Comparison of ENCODE assay signal across 14 mouse cellular contexts in genomic region chr2:158373061-158373460, GRCm38 (mm10). TPM values are rescaled to one million over a fixed set of nuclear protein-coding genes. Genes with fewer than 3 reads are reported as not detected.
DNase-seq lines count a peak whose midpoint lies in the region; ATAC-seq and TF ChIP-seq lines count a peak whose summit lies in the region.
"Had no signal": no experiment of that assay in that cellular context is flagged by ENCODE, and none has a peak within 500 bp of the region (broad histone marks: within the 10 kb centered on the region; RNA-seq: fewer than 3 reads in every experiment).

No protein-coding gene starts in this region.

- no peak overlapping the region for H3K4me3 ChIP-seq in liver, adult 2 months (ENCODE audit: insufficient read depth, low read depth, low read length)
- no peak overlapping the region for H3K4me3 ChIP-seq in liver, embryonic 11.5 days (ENCODE audit: low read depth, low read length)
- no peak overlapping the region for H3K4me3 ChIP-seq in intestine, embryonic 16.5 days (ENCODE audit: low read length)
- no peak overlapping the region for H3K4me3 ChIP-seq in liver, embryonic 16.5 days (ENCODE audit: low read depth, low read length)
- H3K4me3 ChIP-seq: left cerebral cortex, adult 2 months had no signal

- no peak for ATAC-seq in liver, embryonic 11.5 days (replicated peaks; ENCODE audit: low FRiP score)
- peak; percentile 58; the same call in 1 of the 2 replicates for ATAC-seq in intestine, embryonic 16.5 days
- peak; percentile 74 for ATAC-seq in liver, embryonic 16.5 days (ENCODE audit: low read depth)
- ATAC-seq in megakaryocyte-erythroid progenitor cell, adult 5-6 weeks (replicated peaks; ENCODE audit: low FRiP score, low TSS enrichment, poor library complexity, severe bottlenecking), result peak; percentile 65
- ATAC-seq: CD4-positive, CD25-positive, alpha-beta regulatory T cell, adult 4 months; forebrain, postnatal 0 days had no signal

- no peaks in the 10 kb centered on the region for H3K27me3 ChIP-seq in liver, adult 2 months (ENCODE audit: control insufficient read depth, insufficient read depth, low read length)
- H3K27me3 ChIP-seq in liver, embryonic 11.5 days (replicated peaks; ENCODE audit: control insufficient read depth, insufficient read depth, low read length), result peaks cover 26% of the 10 kb centered on the region
- H3K27me3 ChIP-seq in intestine, embryonic 16.5 days (replicated peaks; ENCODE audit: control insufficient read depth, insufficient read depth, low read length), result peaks cover 15% of the 10 kb centered on the region
- peaks cover 23% of the 10 kb centered on the region for H3K27me3 ChIP-seq in liver, embryonic 16.5 days (ENCODE audit: control insufficient read depth, insufficient read depth, low read depth, low read length)

- no peaks in the 10 kb centered on the region for H3K9me3 ChIP-seq in liver, embryonic 11.5 days (ENCODE audit: control insufficient read depth, low read length)
- no peaks in the 10 kb centered on the region for H3K9me3 ChIP-seq in intestine, embryonic 16.5 days (ENCODE audit: control insufficient read depth, low read length)
- no peaks in the 10 kb centered on the region for H3K9me3 ChIP-seq in liver, embryonic 16.5 days (replicated peaks; ENCODE audit: control insufficient read depth, low read length)

- peak; percentile 98 for DNase-seq in liver, adult 2 months (ENCODE audit: extremely low read depth, low read depth, low spot score)
- DNase-seq in liver, embryonic 11.5 days (ENCODE audit: low spot score), result no peak
- no peak for DNase-seq in frontal cortex, postnatal 36 days (ENCODE audit: low spot score in 2 of 2)
- no peak for DNase-seq in cerebellum, postnatal 4 days (ENCODE audit: low spot score in 2 of 2)
- DNase-seq: adrenal gland, postnatal 14 days; forebrain, postnatal 0 days; heart, postnatal 4 days had no signal

- no peak for TF ChIP-seq CTCF in liver, adult 2 months (IDR thresholded peaks at IDR 0.05; ENCODE audit: low read depth, low read length)

- H3K4me1 ChIP-seq in liver, adult 2 months (ENCODE audit: control insufficient read depth, insufficient read depth, low read length), result peaks cover 6% of the 10 kb centered on the region; the same call in 1 of the 2 replicates
- peaks cover 9% of the 10 kb centered on the region for H3K4me1 ChIP-seq in liver, embryonic 11.5 days (replicated peaks; ENCODE audit: control insufficient read depth, insufficient read depth, low read length)
- peaks cover 5% of the 10 kb centered on the region; the same call in 1 of the 2 replicates for H3K4me1 ChIP-seq in intestine, embryonic 16.5 days (ENCODE audit: control insufficient read depth, insufficient read depth, low read length)
- no peaks in the 10 kb centered on the region for H3K4me1 ChIP-seq in liver, embryonic 16.5 days (ENCODE audit: control insufficient read depth, low read depth, low read length)

- no peaks in the 10 kb centered on the region for H3K36me3 ChIP-seq in liver, adult 2 months (ENCODE audit: control insufficient read depth, insufficient read depth, low read length)
- no peaks in the 10 kb centered on the region for H3K36me3 ChIP-seq in liver, embryonic 11.5 days (ENCODE audit: control insufficient read depth, insufficient read depth, low read length)
- no peaks in the 10 kb centered on the region for H3K36me3 ChIP-seq in intestine, embryonic 16.5 days (ENCODE audit: control insufficient read depth, insufficient read depth, low read length)
- H3K36me3 ChIP-seq in liver, embryonic 16.5 days (ENCODE audit: control insufficient read depth, insufficient read depth), result no peaks in the 10 kb centered on the region

- H3K79me2 ChIP-seq in liver, adult 2 months (ENCODE audit: control insufficient read depth, insufficient read depth, low read length), result no peaks in the 10 kb centered on the region

- no peak overlapping the region for H3K9ac ChIP-seq in liver, adult 2 months (ENCODE audit: low read depth, low read length)
- H3K9ac ChIP-seq in liver, embryonic 11.5 days (ENCODE audit: low read depth, low read length), result no peak overlapping the region
- H3K9ac ChIP-seq in intestine, embryonic 16.5 days (ENCODE audit: low read depth, low read length), result no peak overlapping the region
- H3K9ac ChIP-seq in liver, embryonic 16.5 days (ENCODE audit: low read depth, low read length), result no peak overlapping the region
- H3K9ac ChIP-seq: forebrain, postnatal 0 days; liver, embryonic 14.5 days had no signal

- 17% methylated on average over 5 of the region's 5 CpGs for WGBS in liver, adult 2 months
- 61% methylated on average over 5 of the region's 5 CpGs for WGBS in liver, embryonic 11.5 days
- WGBS in intestine, embryonic 16.5 days, result 44% methylated on average over 5 of the region's 5 CpGs
- 40% methylated on average over 5 of the region's 5 CpGs for WGBS in liver, embryonic 16.5 days (ENCODE audit: insufficient replicate concordance)

- H3K27ac ChIP-seq in liver, adult 2 months (replicated peaks; ENCODE audit: insufficient read depth, low read depth, low read length), result peak overlapping the region; percentile 48
- no peak overlapping the region for H3K27ac ChIP-seq in liver, embryonic 11.5 days (ENCODE audit: low read depth, low read length)
- H3K27ac ChIP-seq in intestine, embryonic 16.5 days (ENCODE audit: low read length), result no peak overlapping the region
- no peak overlapping the region for H3K27ac ChIP-seq in liver, embryonic 16.5 days (ENCODE audit: low read length)
- H3K27ac ChIP-seq: left cerebral cortex, adult 2 months; liver, embryonic 14.5 days had no signal

- TF ChIP-seq POLR2A in liver, adult 2 months (IDR thresholded peaks at IDR 0.05; ENCODE audit: extremely low read depth, insufficient read depth, low read length), result no peak

- H3K4me2 ChIP-seq in liver, embryonic 11.5 days, result no peak overlapping the region
- H3K4me2 ChIP-seq in intestine, embryonic 16.5 days (ENCODE audit: low read depth, low read length), result no peak overlapping the region
- H3K4me2 ChIP-seq in liver, embryonic 16.5 days (ENCODE audit: low read depth, low read length), result no peak overlapping the region

RNA-seq across cellular contexts. Expression of gene Snhg11, which starts 2.4 kb away (rescaled TPM):
- 0.74 and 0.92 TPM in 2 replicates for total RNA-seq in liver, adult 2 months (2014; rRNA removed)
- polyA plus RNA-seq in liver, adult 2 months (2012; rRNA removed), result 2.2 and 3.5 TPM in 2 replicates
- polyA plus RNA-seq in liver, embryonic 11.5 days (2014; fragmentation: Nextera tagmentation; extraction: Ambion mirVana), result 2.4 and 3.9 TPM in 2 replicates
- polyA plus RNA-seq in intestine, embryonic 16.5 days (2015; fragmentation: Nextera tagmentation; extraction: Ambion mirVana), result 4.6 and 5.7 TPM in 2 replicates
- polyA plus RNA-seq in liver, embryonic 16.5 days (2015; fragmentation: Nextera tagmentation; extraction: Ambion mirVana), result 1.2 and 2.6 TPM in 2 replicates
- total RNA-seq in megakaryocyte-erythroid progenitor cell, adult 5-6 weeks (2014; fragmentation: Nextera tagmentation), result not detected in 2 replicates
- not detected in 2 replicates for total RNA-seq in megakaryocyte-erythroid progenitor cell, adult 5-6 weeks (2017)
- total RNA-seq: monocyte, adult 5-6 weeks had no signal

RNA-seq across cellular contexts. Expression of gene Ralgapb, which starts 36.6 kb away (rescaled TPM):
- total RNA-seq in liver, adult 2 months (2014; rRNA removed), result 9.7 and 9.9 TPM in 2 replicates
- polyA plus RNA-seq in liver, adult 2 months (2012; rRNA removed), result 5.6 and 6.1 TPM in 2 replicates
- 11.6 and 14.3 TPM in 2 replicates for polyA plus RNA-seq in liver, embryonic 11.5 days (2014; fragmentation: Nextera tagmentation; extraction: Ambion mirVana)
- polyA plus RNA-seq in intestine, embryonic 16.5 days (2015; fragmentation: Nextera tagmentation; extraction: Ambion mirVana), result 7.5 and 9.4 TPM in 2 replicates
- polyA plus RNA-seq in liver, embryonic 16.5 days (2015; fragmentation: Nextera tagmentation; extraction: Ambion mirVana), result 4.4 and 4.7 TPM in 2 replicates
- total RNA-seq in megakaryocyte-erythroid progenitor cell, adult 5-6 weeks (2014; fragmentation: Nextera tagmentation), result 32.2 and 52.0 TPM in 2 replicates
- 26.3 and 32.6 TPM in 2 replicates for total RNA-seq in megakaryocyte-erythroid progenitor cell, adult 5-6 weeks (2017)
